Mouse (Mus musculus) lung, embryonic 16.5 days (tissue): ENCODE data around the gene Fam186b. TPM values are rescaled to one million over a fixed set of nuclear protein-coding genes. Genes with fewer than 3 reads are reported as not detected.
A peak's percentile ranks its signal among the peaks of the same experiment; 100 is the strongest.

ENCODE experiments used
- ATAC-seq: fragments of 200-750 bp; cut with Nextera tagmentation; 2 replicates; pipeline ENCODE4 v1.8.0; 2017; ENCODE audit warnings: low read depth, mild to moderate bottlenecking, moderate library complexity
- H3K27ac ChIP-seq: fragments of 300-500 bp; sonication (generic); 2 replicates; pipeline ENCODE4 v1.5.1; 2014; ENCODE audit warnings: mild to moderate bottlenecking, control low read depth, low read length
- H3K27me3 ChIP-seq: fragments of 300-500 bp; sonication (generic); 2 replicates; pipeline ENCODE4 v1.6.1; 2014; ENCODE audit warnings: low read depth, low read length, mixed read lengths; ENCODE audit not compliant: control insufficient read depth, insufficient read depth
- H3K36me3 ChIP-seq: fragments of 300-500 bp; sonication (generic); 2 replicates; pipeline ENCODE4 v1.6.1; 2014; ENCODE audit warnings: low read length; ENCODE audit not compliant: control insufficient read depth, insufficient read depth
- H3K4me1 ChIP-seq: fragments of 300-500 bp; sonication (generic); replicated peaks from 2 replicates; pipeline ENCODE4 v1.6.1; 2014; ENCODE audit warnings: low read length, mixed read lengths; ENCODE audit not compliant: control insufficient read depth, insufficient read depth
- H3K4me2 ChIP-seq: fragments of 300-500 bp; sonication (generic); 2 replicates; pipeline ENCODE4 v1.6.1; 2014; ENCODE audit warnings: low read depth, low read length, control low read depth
- H3K4me3 ChIP-seq: fragments of 300-500 bp; sonication (generic); 2 replicates; pipeline ENCODE4 v1.5.1; 2014; ENCODE audit warnings: mild to moderate bottlenecking, low read length, control low read depth
- H3K9ac ChIP-seq: fragments of 300-500 bp; sonication (generic); 2 replicates; pipeline ENCODE4 v1.6.1; 2014; ENCODE audit warnings: low read length, control low read depth
- H3K9me3 ChIP-seq: fragments of 300-500 bp; sonication (generic); 2 replicates; pipeline ENCODE4 v1.6.1; 2016; ENCODE audit warnings: low read length; ENCODE audit not compliant: control insufficient read depth
- WGBS: fragments of 180-500 bp; shearing (Covaris S2); extraction: QIAGEN DNeasy Blood & Tissue Kit; methylation state at CpG from one replicate; pipeline ENCODE4 v1.1.7; 2014; 5-methylcytosine and 5-hydroxymethylcytosine counted together
- polyA plus RNA-seq: library from polyadenylated mRNA; unstranded; fragments of >200 nt; fragmentation: Nextera tagmentation; extraction: Ambion mirVana; gene quantifications from 2 replicates; pipeline ENCODE4 v1.2.1, GENCODE M21; 2015

The Fam186b gene
- polyA plus RNA-seq, 1 experiment from 2014 or later: 0.23 TPM

GRCm38 (mm10) chr15:99326407-99326806 lies 30.7 kb upstream of the Fam186b start:
- Histone ChIP-seq H3K4me3 (no peak overlapping the region), H3K27ac (peak overlapping the region; percentile 52), H3K4me1 (peaks cover 2% of the 10 kb centered on the region; the same call in 1 of the 2 replicates), H3K27me3 (no peaks in the 10 kb centered on the region), H3K9ac (no peak overlapping the region), H3K4me2 (no peak overlapping the region; the same call in 1 of the 2 replicates), H3K36me3 (peaks cover 42% of the 10 kb centered on the region), H3K9me3 (no peaks in the 10 kb centered on the region; the same call in 1 of the 2 replicates)
- ATAC-seq: peak; percentile 64
- 41% methylated on average over 2 of the region's 2 CpGs for WGBS

DNA sequence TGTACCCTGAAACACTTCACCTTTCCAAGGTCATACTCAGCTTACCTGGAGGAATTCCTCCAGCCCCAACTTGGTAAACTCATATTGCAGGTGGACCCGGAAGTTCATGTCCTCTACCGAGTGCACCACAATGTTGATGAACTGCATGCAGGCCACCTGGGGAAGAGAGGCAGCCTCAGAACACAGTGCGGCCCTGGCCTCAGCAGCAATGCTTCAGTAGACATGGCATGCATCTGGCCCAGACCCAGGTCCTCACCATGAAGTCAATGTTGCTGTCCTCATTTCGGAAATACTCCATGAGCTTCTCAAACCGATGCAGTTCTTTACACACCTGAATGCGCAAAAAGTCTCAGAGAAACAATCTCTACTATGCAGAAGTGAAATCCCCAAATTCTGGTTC lies 29.9 kb upstream of the Fam186b start:
- ATAC-seq: no peak
- no peak overlapping the region for H3K4me3 ChIP-seq
- 90% methylated on average over 6 of the region's 6 CpGs for WGBS
- peak overlapping the region; percentile 52; the same call in 1 of the 2 replicates for H3K27ac ChIP-seq
- no peaks in the 10 kb centered on the region; the same call in 1 of the 2 replicates for H3K9me3 ChIP-seq
- no peaks in the 10 kb centered on the region for H3K27me3 ChIP-seq
- H3K4me1 ChIP-seq: peaks cover 8% of the 10 kb centered on the region
- H3K9ac ChIP-seq: no peak overlapping the region
- H3K4me2 ChIP-seq: no peak overlapping the region
- peaks cover 49% of the 10 kb centered on the region for H3K36me3 ChIP-seq

- H3K9ac ChIP-seq: no peak overlapping the region
- no peak for ATAC-seq
- H3K27ac ChIP-seq: no peak overlapping the region
- no peaks in the 10 kb centered on the region; the same call in 1 of the 2 replicates for H3K9me3 ChIP-seq
- H3K4me2 ChIP-seq: no peak overlapping the region
- no peak overlapping the region for H3K4me3 ChIP-seq
- H3K27me3 ChIP-seq: no peaks in the 10 kb centered on the region
- H3K36me3 ChIP-seq: peaks cover 49% of the 10 kb centered on the region
- 71% methylated on average over 9 of the region's 9 CpGs for WGBS
- peaks cover 13% of the 10 kb centered on the region for H3K4me1 ChIP-seq
Observed at GRCm38 (mm10) chr15:99324151-99324550, 28.5 kb upstream of the Fam186b start.

- peak overlapping the region; percentile 87 for H3K27ac ChIP-seq
- 72% methylated on average over 9 of the region's 9 CpGs for WGBS
- H3K4me2 ChIP-seq: no peak overlapping the region
- H3K4me3 ChIP-seq: no peak overlapping the region
- peak overlapping the region; percentile 15; the same call in 1 of the 2 replicates for H3K9ac ChIP-seq
- H3K9me3 ChIP-seq: no peaks in the 10 kb centered on the region
- peaks cover 24% of the 10 kb centered on the region for H3K4me1 ChIP-seq
- H3K27me3 ChIP-seq: no peaks in the 10 kb centered on the region
- peaks cover 55% of the 10 kb centered on the region for H3K36me3 ChIP-seq
- no peak for ATAC-seq
Observed at GRCm38 (mm10) chr15:99320978-99321377, 25.3 kb upstream of the Fam186b start.

GRCm38 (mm10) chr15:99320168-99320674 lies 24.5 kb upstream of the Fam186b start:
- peaks cover 53% of the 10 kb centered on the region for H3K36me3 ChIP-seq
- H3K9ac ChIP-seq: 0 out of 2 replicates have a peak overlapping the region, but pooled peaks have one; percentile 6
- peaks cover 24% of the 10 kb centered on the region for H3K4me1 ChIP-seq
- WGBS: 43% methylated on average over 10 of the region's 10 CpGs
- H3K9me3 ChIP-seq: no peaks in the 10 kb centered on the region
- no peak overlapping the region for H3K4me3 ChIP-seq
- no peak overlapping the region for H3K4me2 ChIP-seq
- ATAC-seq: no peak
- no peaks in the 10 kb centered on the region for H3K27me3 ChIP-seq
- H3K27ac ChIP-seq: peak overlapping the region; percentile 87

GRCm38 (mm10) chr15:99319411-99319871 lies 23.8 kb upstream of the Fam186b start:
- peaks cover 48% of the 10 kb centered on the region for H3K36me3 ChIP-seq
- H3K9me3 ChIP-seq: no peaks in the 10 kb centered on the region
- WGBS: 45% methylated on average over 3 of the region's 3 CpGs
- no peak overlapping the region for H3K4me2 ChIP-seq
- no peak overlapping the region for H3K4me3 ChIP-seq
- no peak overlapping the region for H3K9ac ChIP-seq
- no peaks in the 10 kb centered on the region for H3K27me3 ChIP-seq
- ATAC-seq: peak; percentile 63
- H3K27ac ChIP-seq: peak overlapping the region; percentile 87
- H3K4me1 ChIP-seq: peaks cover 24% of the 10 kb centered on the region

DNA sequence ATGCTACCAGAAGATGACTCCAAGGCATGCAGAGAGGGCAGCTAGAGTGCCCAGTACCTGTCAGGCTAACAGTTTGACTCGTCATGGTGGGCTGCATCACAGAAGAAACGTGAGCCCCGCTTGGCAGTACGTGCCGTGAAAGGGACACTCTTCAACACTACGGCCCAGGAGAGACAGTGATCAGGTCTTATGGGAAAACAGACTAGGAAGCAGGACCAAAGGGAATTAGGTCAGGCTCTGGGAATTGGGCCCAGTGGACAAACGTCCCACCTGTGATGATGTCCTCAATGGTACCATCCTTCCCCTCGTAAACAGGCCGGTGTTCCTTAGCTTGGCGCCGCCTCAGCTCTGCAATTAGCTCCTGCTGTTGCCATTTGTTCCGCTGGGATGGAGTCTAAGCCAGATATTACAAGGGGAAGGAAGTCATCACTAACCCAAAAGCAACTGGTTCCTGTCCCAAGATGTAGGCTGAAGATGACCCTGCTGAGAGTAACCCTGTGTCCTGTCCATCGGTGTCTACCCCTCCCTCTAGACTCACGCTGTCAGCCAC lies 23.2 kb upstream of the Fam186b start:
- no peak overlapping the region for H3K4me3 ChIP-seq
- peaks cover 48% of the 10 kb centered on the region for H3K36me3 ChIP-seq
- ATAC-seq: peak; percentile 22
- no peak overlapping the region for H3K4me2 ChIP-seq
- H3K4me1 ChIP-seq: peaks cover 24% of the 10 kb centered on the region
- H3K9me3 ChIP-seq: no peaks in the 10 kb centered on the region
- no peak overlapping the region for H3K9ac ChIP-seq
- 76% methylated on average over 14 of the region's 14 CpGs for WGBS
- no peaks in the 10 kb centered on the region for H3K27me3 ChIP-seq
- H3K27ac ChIP-seq: peak overlapping the region; percentile 87

DNA sequence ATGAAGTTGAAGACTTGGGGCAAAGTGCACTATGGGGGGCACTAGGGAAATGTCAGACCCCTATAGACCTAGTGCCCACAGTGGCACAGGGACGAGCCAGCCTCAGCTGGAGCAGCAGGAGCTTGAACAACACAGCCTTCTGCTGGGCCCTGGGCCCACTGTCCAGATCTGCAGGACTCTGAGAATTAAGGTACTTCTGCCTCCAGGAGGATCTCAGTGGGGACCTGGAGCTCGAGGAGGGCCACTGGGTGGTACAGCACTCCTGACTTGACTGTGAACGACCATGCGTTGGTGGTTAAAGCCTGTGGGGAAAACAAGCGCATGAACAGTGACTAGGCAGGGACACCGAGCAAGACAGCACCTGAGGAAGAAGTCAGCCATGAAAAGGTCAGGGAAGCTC lies 22.4 kb upstream of the Fam186b start:
- Histone ChIP-seq H3K27me3 (no peaks in the 10 kb centered on the region), H3K9ac (no peak overlapping the region), H3K4me3 (no peak overlapping the region), H3K4me2 (no peak overlapping the region), H3K27ac (peak overlapping the region; percentile 87), H3K36me3 (peaks cover 47% of the 10 kb centered on the region), H3K4me1 (peaks cover 24% of the 10 kb centered on the region), H3K9me3 (no peaks in the 10 kb centered on the region)
- no peak for ATAC-seq
- WGBS: 79% methylated on average over 6 of the region's 6 CpGs

GRCm38 (mm10) chr15:99317267-99317651 lies 21.6 kb upstream of the Fam186b start:
- Histone ChIP-seq H3K4me2 (no peak overlapping the region), H3K36me3 (peaks cover 39% of the 10 kb centered on the region), H3K9me3 (no peaks in the 10 kb centered on the region), H3K9ac (peak overlapping the region; percentile 25; the same call in 1 of the 2 replicates), H3K4me3 (no peak overlapping the region), H3K27ac (peak overlapping the region; percentile 87), H3K27me3 (no peaks in the 10 kb centered on the region), H3K4me1 (peaks cover 24% of the 10 kb centered on the region)
- WGBS: 50% methylated on average over 2 of the region's 2 CpGs
- ATAC-seq: peak; percentile 75
